Mouse (Mus musculus): ENCODE measurements at regions not wholly inside any gene's neighbourhood (a gene's known extent, or its start where the extent isn't known, plus 50 kb on each side); places are given as distances from the start of the nearest gene placed in this dataset.

- in situ Hi-C loops (cut with MboI, MseI), result no loop called here
Measured at GRCm38 (mm10) chr2:56997500-56997899, 126.3 kb downstream of the Nr4a2 start.

GRCm38 (mm10) chr2:56992851-56993250 lies 131.0 kb downstream of the Nr4a2 start:
- in situ Hi-C loops (cut with MboI, MseI), result no loop called here

- in situ Hi-C loops (cut with MboI, MseI), result no loop called here
Measured at GRCm38 (mm10) chr2:56991821-56992220, 132.0 kb downstream of the Nr4a2 start.

- in situ Hi-C loops (cut with MboI, MseI), result no loop called here
Measured at GRCm38 (mm10) chr2:56990768-56991167, 133.0 kb downstream of the Nr4a2 start.

DNA sequence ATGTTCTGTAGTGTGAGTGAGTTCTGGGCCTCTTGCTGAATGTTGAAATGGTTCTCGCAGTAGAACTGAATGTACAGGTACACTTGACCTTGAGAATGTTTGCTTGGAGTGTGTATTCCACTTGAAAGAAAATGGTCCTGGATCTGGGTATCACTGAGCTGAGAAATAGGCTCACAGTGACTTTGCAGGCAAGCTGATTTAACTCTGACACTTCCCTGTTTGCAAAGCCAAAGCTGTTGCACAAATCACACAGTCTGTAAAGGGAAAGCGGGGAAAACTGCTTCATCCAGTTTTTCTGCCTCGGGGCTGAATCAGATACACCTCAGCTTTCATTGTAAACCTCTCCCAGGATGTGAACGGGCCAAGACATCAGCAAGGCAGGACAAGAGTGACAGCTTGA lies 140.6 kb downstream of the Nr4a2 start:
- in situ Hi-C loops (cut with MboI, MseI), result no loop called here

GRCm38 (mm10) chr2:56980601-56981000 lies 143.2 kb downstream of the Nr4a2 start:
- in situ Hi-C loops (cut with MboI, MseI), result no loop called here

DNA sequence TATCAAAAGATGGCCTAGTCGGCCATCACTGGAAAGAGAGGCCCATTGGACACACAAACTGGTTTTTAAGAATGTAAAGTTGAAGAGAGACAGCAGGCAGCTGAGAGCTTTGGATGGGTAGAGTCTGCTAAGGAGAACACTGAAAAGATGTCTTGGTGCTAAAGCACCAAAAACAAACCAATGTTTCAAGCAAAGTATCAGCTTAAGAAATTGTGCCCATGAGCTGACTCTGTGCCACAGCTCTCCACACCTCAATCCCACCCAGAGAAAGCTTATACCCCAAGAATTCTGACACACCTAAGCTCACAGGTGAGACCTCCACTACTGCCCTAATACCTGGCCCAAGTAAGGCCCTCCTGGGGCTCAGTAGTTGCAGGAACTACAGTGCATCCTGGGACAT lies 148.1 kb downstream of the Nr4a2 start:
- in situ Hi-C loops (cut with MboI, MseI), result no loop called here

DNA sequence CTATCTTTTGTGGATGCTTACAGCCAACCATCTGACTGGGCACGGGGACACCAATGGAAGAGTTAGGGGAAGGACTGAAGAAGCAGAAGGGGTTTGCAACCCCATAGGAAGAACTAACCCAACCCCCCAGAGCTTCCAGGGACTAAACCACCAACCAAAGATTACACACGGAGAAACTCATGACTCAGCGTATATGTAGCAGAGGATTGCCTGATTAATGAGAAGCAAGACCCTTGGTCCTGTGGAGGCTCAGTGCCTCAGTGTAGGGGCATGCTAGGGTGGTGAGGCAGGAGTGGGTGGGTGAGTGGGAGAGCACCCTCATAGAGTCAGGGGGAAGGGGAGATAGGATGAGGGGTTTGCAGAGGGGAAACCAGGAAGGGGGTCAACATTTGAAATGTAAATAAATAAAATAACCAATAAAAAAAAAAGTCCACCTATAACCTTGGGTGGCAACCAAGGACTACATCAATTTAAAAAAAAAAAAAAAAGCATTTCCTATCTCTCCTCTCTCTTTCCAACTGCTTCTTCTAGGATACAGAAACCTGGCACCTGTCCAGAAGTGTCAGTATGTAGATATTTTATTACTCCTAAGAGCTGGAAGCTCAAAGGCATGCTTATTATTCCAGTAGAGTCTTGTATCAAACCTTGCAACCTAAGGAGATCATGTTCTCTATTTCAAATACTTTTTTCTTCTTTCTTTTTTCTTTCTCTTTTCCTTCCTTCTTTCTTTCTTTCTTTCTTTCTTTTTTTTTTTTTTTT lies 159.7 kb downstream of the Nr4a2 start:
- in situ Hi-C loops (cut with MboI, MseI), result no loop called here

DNA sequence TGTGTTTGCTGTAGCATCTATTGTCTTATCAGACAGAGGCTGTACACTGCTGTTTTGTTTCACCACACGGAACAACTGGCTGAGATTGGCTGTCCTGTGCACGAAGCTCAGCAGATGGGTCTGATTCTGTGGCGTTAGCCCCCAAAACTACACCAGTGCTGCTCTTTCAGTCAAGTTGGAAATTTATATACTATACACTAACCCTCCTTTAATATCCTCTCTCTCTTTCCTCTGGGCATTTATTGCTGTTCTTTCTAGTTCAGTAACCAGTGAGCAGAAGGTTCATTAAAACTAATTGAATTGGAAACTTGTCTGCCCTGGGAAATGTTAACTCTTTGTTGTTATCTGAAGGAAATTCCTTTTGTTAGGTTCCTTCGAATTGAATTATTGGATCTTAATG lies 164.1 kb downstream of the Nr4a2 start:
- in situ Hi-C loops (cut with MboI, MseI), result loop anchor here (10.0 kb wide), 1 partner anchor 1545 kb away; no protein-coding TSS in a partner anchor

DNA sequence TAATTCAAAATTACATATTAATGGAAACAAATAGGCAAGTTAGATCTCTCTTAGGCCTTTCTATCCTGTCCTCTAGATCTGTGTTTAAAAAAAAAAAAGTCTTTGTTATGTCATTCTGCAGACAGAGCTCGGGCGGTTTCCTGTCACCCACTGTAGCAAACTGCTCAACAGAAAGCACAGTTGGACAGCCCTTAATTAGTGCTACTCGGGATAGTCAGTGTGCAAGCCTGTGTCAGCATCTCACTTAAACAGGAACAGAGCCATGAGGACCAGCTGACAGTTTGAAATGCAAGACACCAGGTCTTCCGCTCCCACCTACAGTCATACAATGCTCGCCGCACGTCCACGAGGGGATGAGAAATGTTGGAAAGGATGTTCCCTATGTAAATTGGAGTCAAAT lies 170.5 kb downstream of the Nr4a2 start:
- in situ Hi-C loops (cut with MboI, MseI), result loop anchor here (10.0 kb wide), 1 partner anchor 1551 kb away; no protein-coding TSS in a partner anchor

DNA sequence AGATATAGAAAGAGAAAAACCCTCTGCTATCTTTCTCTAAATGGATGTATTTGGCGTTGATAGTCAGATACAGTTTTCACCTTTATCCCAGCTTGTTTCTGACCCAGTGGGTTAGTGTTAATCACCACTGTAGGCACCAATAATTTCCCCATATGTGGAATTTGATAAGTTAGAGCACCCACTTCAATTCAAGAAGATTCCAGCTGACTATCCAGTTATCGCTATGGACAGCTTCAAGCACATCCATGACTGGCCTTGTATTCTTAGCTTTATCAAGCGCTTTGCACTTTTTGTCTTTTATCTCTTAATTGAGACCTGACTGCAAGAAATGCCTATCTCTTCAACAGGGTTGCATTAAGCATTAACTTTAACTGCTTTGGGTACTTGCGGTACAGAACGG lies 211.3 kb downstream of the Nr4a2 start:
- in situ Hi-C loops (cut with MboI, MseI), result no loop called here

DNA sequence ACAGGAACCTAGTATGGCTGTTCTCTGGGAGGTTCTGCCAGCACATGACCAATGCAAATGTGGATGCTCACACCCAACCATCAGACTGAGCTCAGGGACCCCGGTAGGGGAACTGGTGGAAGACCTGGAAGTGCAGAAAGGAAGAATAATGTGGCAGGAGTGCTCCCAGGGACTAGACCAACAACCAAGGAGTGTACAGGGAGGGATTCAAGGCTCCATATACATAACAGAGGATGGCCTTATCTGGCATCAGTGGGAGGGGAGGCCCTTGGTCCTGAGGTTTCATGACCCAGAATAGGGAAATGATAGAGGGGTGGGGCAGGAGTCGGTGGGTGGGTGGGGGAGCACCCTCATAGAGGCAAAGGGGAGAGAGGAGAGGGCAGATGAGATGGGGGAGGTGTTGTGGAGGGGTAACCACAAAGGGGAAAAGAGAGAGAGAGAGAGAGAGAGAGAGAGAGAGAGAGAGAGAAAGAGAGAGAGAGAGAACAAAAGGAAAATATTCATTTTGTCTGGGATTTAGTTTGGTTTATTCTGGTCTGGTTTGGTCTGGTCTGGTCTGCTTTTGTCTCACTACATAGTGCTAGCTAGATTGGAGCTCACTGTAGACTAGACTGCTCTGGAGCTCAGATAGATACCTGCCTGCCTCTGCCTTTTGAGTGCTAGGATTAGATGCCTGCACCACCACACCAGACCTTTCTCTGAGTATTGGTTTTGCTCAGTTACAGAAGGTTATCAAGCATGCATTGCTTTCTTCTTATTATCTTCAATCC lies 214.5 kb downstream of the Nr4a2 start:
- in situ Hi-C loops (cut with MboI, MseI), result no loop called here

DNA sequence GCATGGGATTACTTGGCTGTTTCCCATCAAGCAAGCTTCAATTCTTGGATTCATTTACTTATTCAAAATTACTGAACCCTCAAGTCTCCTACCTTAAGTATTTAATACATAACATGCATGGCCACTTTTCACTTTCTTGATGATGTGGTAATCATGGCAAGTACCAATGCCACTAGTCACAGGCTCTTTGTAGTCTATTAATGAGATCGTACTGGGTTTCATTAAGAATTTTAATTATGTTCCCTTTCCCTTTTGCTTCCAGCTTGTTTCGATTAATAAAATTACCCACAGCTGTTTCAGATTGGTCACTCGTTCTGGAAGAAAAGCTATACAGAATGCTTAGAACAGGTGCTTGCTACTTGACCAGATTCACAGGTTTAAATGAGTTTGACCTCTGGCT lies 238.6 kb downstream of the Nr4a2 start:
- in situ Hi-C loops (cut with MboI, MseI), result no loop called here

DNA sequence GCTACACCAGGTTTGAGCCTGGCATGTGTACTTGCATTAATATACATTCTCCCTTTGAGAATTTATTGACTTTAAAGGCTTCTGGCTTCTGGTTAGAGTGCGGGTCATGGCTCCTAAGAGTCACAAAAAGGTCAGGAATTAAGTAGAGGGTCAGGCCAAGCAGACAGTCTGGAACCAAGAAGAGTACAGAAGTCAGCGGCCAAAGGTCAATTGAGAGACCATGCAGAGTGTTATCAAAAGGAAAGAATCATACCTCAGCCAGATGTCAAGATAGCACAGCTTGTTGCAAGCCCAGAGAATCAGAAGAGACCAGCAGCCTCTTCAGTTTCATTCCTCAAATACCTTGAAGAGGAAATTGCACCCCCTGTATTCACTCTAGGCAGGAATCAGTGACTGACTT lies 263.0 kb downstream of the Nr4a2 start:
- in situ Hi-C loops (cut with MboI, MseI), result no loop called here

GRCm38 (mm10) chr2:56820551-56820950 lies 303.3 kb downstream of the Nr4a2 start:
- in situ Hi-C loops (cut with MboI, MseI), result no loop called here

DNA sequence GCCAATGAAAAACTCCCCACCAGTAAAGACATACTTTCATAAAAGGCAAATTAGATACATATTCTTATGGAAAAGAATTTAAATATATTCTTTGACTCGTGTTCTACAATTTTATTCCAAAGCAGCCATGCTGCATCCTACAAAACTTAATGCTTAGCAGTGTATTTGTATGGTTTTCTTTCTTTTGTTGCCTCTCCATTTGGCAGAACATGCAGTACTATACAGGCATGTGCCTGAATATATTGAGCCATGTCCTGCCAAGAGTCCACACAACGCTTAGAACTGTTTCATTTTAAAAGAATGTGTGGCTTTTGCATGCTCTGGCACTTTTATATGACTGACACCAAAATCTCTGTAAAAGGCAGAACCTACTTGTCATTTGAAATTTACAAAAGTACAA lies 339.0 kb downstream of the Nr4a2 start:
- in situ Hi-C loops (cut with MboI, MseI), result no loop called here
